ENCODE assay signal across 30 mouse cellular contexts in genomic region chr16:36914195-36914594, GRCm38 (mm10). TPM values are rescaled to one million over a fixed set of nuclear protein-coding genes. Genes with fewer than 3 reads are reported as not detected.
DNase-seq lines count a peak whose midpoint lies in the region; ATAC-seq and TF ChIP-seq lines count a peak whose summit lies in the region.
"Had no signal": no experiment of that assay in that cellular context is flagged by ENCODE, and none has a peak within 500 bp of the region (broad histone marks: within the 10 kb centered on the region; RNA-seq: fewer than 3 reads in every experiment).

No protein-coding gene starts in this region.

- peaks cover 6% of the 10 kb centered on the region for H3K36me3 ChIP-seq in kidney, adult 2 months (ENCODE audit: control insufficient read depth, insufficient read depth, low read length)
- H3K36me3 ChIP-seq in kidney, embryonic 16.5 days (ENCODE audit: insufficient read depth, low read length), result peaks cover 57% of the 10 kb centered on the region

- H3K9me3 ChIP-seq in kidney, embryonic 16.5 days (ENCODE audit: low read length), result no peaks in the 10 kb centered on the region
- H3K9me3 ChIP-seq: embryonic facial prominence, embryonic 12.5 days; forebrain, embryonic 10.5 days; forebrain, embryonic 15.5 days; G1E; heart, embryonic 12.5 days; hindbrain, embryonic 15.5 days; midbrain, embryonic 13.5 days; neural tube, embryonic 13.5 days; stomach, embryonic 15.5 days had no signal

- no peak overlapping the region for H3K9ac ChIP-seq in kidney, embryonic 16.5 days (replicated peaks; ENCODE audit: low read length)
- H3K9ac ChIP-seq: embryonic facial prominence, embryonic 12.5 days; forebrain, embryonic 15.5 days; heart, embryonic 12.5 days; hindbrain, embryonic 15.5 days; midbrain, embryonic 13.5 days; neural tube, embryonic 13.5 days; stomach, embryonic 15.5 days had no signal

- H3K4me3 ChIP-seq in kidney, adult 2 months (ENCODE audit: insufficient read depth, low read depth, low read length), result no peak overlapping the region
- H3K4me3 ChIP-seq in kidney, embryonic 16.5 days (ENCODE audit: low read length), result no peak overlapping the region
- H3K4me3 ChIP-seq: embryonic facial prominence, embryonic 12.5 days; forebrain, embryonic 10.5 days; forebrain, embryonic 15.5 days; heart, adult 2 months; heart, embryonic 12.5 days; hindbrain, embryonic 15.5 days; midbrain, embryonic 13.5 days; neural tube, embryonic 13.5 days; stomach, embryonic 15.5 days had no signal

- no peak for TF ChIP-seq POLR2A in kidney, adult 2 months (IDR thresholded peaks at IDR 0.05; ENCODE audit: low read depth, low read length)

- TF ChIP-seq CTCF in kidney, adult 2 months (conservative IDR thresholded peaks at IDR 0.05; ENCODE audit: insufficient read depth, insufficient read length, low read depth, low read length), result no peak

- ATAC-seq in kidney, embryonic 16.5 days (ENCODE audit: low FRiP score, low TSS enrichment), result no peak
- ATAC-seq: forebrain, embryonic 15.5 days; inflammation-experienced regulatory T-cells, adult 6 months; midbrain, embryonic 13.5 days had no signal

- H3K27me3 ChIP-seq in kidney, adult 2 months (replicated peaks; ENCODE audit: control insufficient read depth, insufficient read depth, low read length), result no peaks in the 10 kb centered on the region
- H3K27me3 ChIP-seq in kidney, embryonic 16.5 days (ENCODE audit: insufficient read depth, low read length), result no peaks in the 10 kb centered on the region
- H3K27me3 ChIP-seq: embryonic facial prominence, embryonic 12.5 days; forebrain, embryonic 15.5 days; heart, embryonic 12.5 days; hindbrain, embryonic 15.5 days; midbrain, embryonic 13.5 days; neural tube, embryonic 13.5 days; stomach, embryonic 15.5 days had no signal

- no peak overlapping the region for H3K27ac ChIP-seq in kidney, adult 2 months (ENCODE audit: insufficient read depth, low read depth, low read length)
- H3K27ac ChIP-seq in kidney, embryonic 16.5 days (ENCODE audit: low read length), result no peak overlapping the region
- H3K27ac ChIP-seq: embryonic facial prominence, embryonic 12.5 days; forebrain, embryonic 10.5 days; forebrain, embryonic 15.5 days; heart, adult 2 months; hindbrain, embryonic 15.5 days; midbrain, embryonic 13.5 days; neural tube, embryonic 13.5 days; stomach, embryonic 15.5 days had no signal

- 30% methylated on average over 5 of the region's 5 CpGs for WGBS in kidney, adult 2 months
- 48% methylated on average over 5 of the region's 5 CpGs for WGBS in kidney, embryonic 16.5 days

- no peak overlapping the region for H3K4me2 ChIP-seq in kidney, embryonic 16.5 days (replicated peaks; ENCODE audit: low read depth, low read length)
- H3K4me2 ChIP-seq: embryonic facial prominence, embryonic 12.5 days; forebrain, embryonic 15.5 days; heart, embryonic 12.5 days; hindbrain, embryonic 15.5 days; midbrain, embryonic 13.5 days; neural tube, embryonic 13.5 days; stomach, embryonic 15.5 days had no signal

- peak; percentile 70 for DNase-seq in heart, adult 11 months
- DNase-seq in heart, postnatal 36 days, result no peak
- DNase-seq in kidney, adult 2 months, result peak; percentile 88
- DNase-seq in brain, adult 2 months (ENCODE audit: low read depth, low spot score), result peak; percentile 46
- peak; percentile 69 for DNase-seq in kidney, postnatal 10 days
- DNase-seq in thymus, postnatal 0 days (ENCODE audit: low spot score), result no peak
- no peak for DNase-seq in cerebellum, postnatal 4 days (ENCODE audit: low spot score in 2 of 2)
- DNase-seq: adrenal gland, adult 8-10 months; cerebellum, adult 8-10 months; cerebellum, postnatal 25 days; gastrocnemius, postnatal 25 days; heart, adult 2 months; left cerebral cortex, postnatal 4 days; liver; lung, postnatal 4 days; right cerebral cortex, postnatal 14 days; thymus, adult 18-20 months; thymus, postnatal 36 days had no signal

- intact Hi-C loops in heart, postnatal 36 days (cut with DNase I), result no loop called here

- H3K4me1 ChIP-seq in kidney, adult 2 months (ENCODE audit: control insufficient read depth, insufficient read depth, low read length), result peaks cover 3% of the 10 kb centered on the region; the same call in 1 of the 2 replicates
- H3K4me1 ChIP-seq in kidney, embryonic 16.5 days (ENCODE audit: insufficient read depth, low read length), result no peaks in the 10 kb centered on the region
- H3K4me1 ChIP-seq: embryonic facial prominence, embryonic 12.5 days; forebrain, embryonic 10.5 days; forebrain, embryonic 15.5 days; heart, embryonic 12.5 days; hindbrain, embryonic 15.5 days; midbrain, embryonic 13.5 days; neural tube, embryonic 13.5 days; stomach, embryonic 15.5 days had no signal

RNA-seq across cellular contexts. Expression of gene Hcls1, which starts 20.6 kb away (rescaled TPM):
- 10 to 100 TPM in 1 of 2 experiments, 1 to 10 TPM in 1; 8.2 to 10.8 TPM for total RNA-seq in heart, postnatal 36 days (2021)
- polyA plus RNA-seq in kidney, adult 2 months (2012; rRNA removed), result 5.8 and 10.9 TPM in 2 replicates
- polyA plus RNA-seq in kidney, embryonic 16.5 days (2015; fragmentation: Nextera tagmentation; extraction: Ambion mirVana), result 5.7 TPM in 2 replicates
- 144 and 146 TPM in 2 replicates for polyA plus RNA-seq in thymus, postnatal 0 days (2015; fragmentation: Nextera tagmentation; extraction: Ambion mirVana)

RNA-seq across cellular contexts. Expression of gene Golgb1, which starts 39.3 kb away (rescaled TPM):
- total RNA-seq in heart, postnatal 36 days (2021), result 10 to 100 TPM; 45.5 to 46.8 TPM
- polyA plus RNA-seq in kidney, adult 2 months (2012; rRNA removed), result 36.2 and 48.8 TPM in 2 replicates
- 97.0 and 106 TPM in 2 replicates for polyA plus RNA-seq in kidney, embryonic 16.5 days (2015; fragmentation: Nextera tagmentation; extraction: Ambion mirVana)
- polyA plus RNA-seq in thymus, postnatal 0 days (2015; fragmentation: Nextera tagmentation; extraction: Ambion mirVana), result 50.2 and 63.9 TPM in 2 replicates

RNA-seq across cellular contexts. Expression of gene Eaf2, which starts 39.4 kb away (rescaled TPM):
- under 1 TPM; 0.54 to 0.78 TPM for total RNA-seq in heart, postnatal 36 days (2021)
- 7.3 and 10.4 TPM in 2 replicates for polyA plus RNA-seq in kidney, adult 2 months (2012; rRNA removed)
- 9.8 and 11.6 TPM in 2 replicates for polyA plus RNA-seq in kidney, embryonic 16.5 days (2015; fragmentation: Nextera tagmentation; extraction: Ambion mirVana)
- 5.3 and 5.8 TPM in 2 replicates for polyA plus RNA-seq in thymus, postnatal 0 days (2015; fragmentation: Nextera tagmentation; extraction: Ambion mirVana)
- total RNA-seq: hematopoietic stem cell, adult 5-6 weeks had no signal

Comparison
In these comparisons a context has a peak if more than half of its experiments do, and no peak if none do; other contexts are left out.
1. DNase-seq: peak in heart, adult 11 months (single experiment), kidney, adult 2 months (single experiment), brain, adult 2 months (single experiment) and kidney, postnatal 10 days (single experiment); none in heart, postnatal 36 days (0 of 2), thymus, postnatal 0 days (single experiment) and cerebellum, postnatal 4 days (0 of 2).
2. RNA of gene Hcls1, which starts 20.6 kb away (polyA plus RNA-seq): 144 to 146 TPM in thymus, postnatal 0 days; 5.8 to 10.9 TPM in kidney, adult 2 months and 5.7 TPM in kidney, embryonic 16.5 days; every median in the first group is over 10 times any median in the second.